Mouse (Mus musculus) neural tube, embryonic 11.5 days (tissue): ENCODE measurements around the gene Aqp1. TPM values are rescaled to one million over a fixed set of nuclear protein-coding genes. Genes with fewer than 3 reads are reported as not detected.

Source experiments
- ATAC-seq: fragments of 200-750 bp; cut with Nextera tagmentation; 2 replicates; pipeline ENCODE4 v1.8.0; 2017; ENCODE audit warnings: moderate number of reproducible peaks, mild to moderate bottlenecking, moderate TSS enrichment, moderate library complexity; ENCODE audit not compliant: insufficient read depth, low FRiP score, low TSS enrichment
- DNase-seq: peaks from one replicate; pipeline ENCODE4 v3.0.0-alpha.2; 2015; ENCODE audit warnings: low spot score
- H3K27ac ChIP-seq: fragments of 300-500 bp; sonication (generic); 2 replicates; pipeline ENCODE4 v1.5.1; 2014; ENCODE audit warnings: low read depth, mild to moderate bottlenecking, low read length
- H3K27me3 ChIP-seq: fragments of 300-500 bp; sonication (generic); 2 replicates; pipeline ENCODE4 v1.6.1; 2014; ENCODE audit warnings: mild to moderate bottlenecking, low read length, mixed read lengths; ENCODE audit not compliant: control insufficient read depth, insufficient read depth
- H3K36me3 ChIP-seq: fragments of 300-500 bp; sonication (generic); 2 replicates; pipeline ENCODE4 v1.6.1; 2014; ENCODE audit warnings: mild to moderate bottlenecking, low read length, moderate library complexity, mixed read lengths; ENCODE audit not compliant: control insufficient read depth, insufficient read depth
- H3K4me1 ChIP-seq: fragments of 300-500 bp; sonication (generic); 2 replicates; pipeline ENCODE4 v1.6.1; 2014; ENCODE audit warnings: low read length, mixed read lengths; ENCODE audit not compliant: control insufficient read depth, insufficient read depth
- H3K4me2 ChIP-seq: fragments of 300-500 bp; sonication (generic); 2 replicates; pipeline ENCODE4 v1.6.1; 2014; ENCODE audit warnings: low read depth, mild to moderate bottlenecking, moderate library complexity
- H3K4me3 ChIP-seq: fragments of 300-500 bp; sonication (generic); 2 replicates; pipeline ENCODE4 v1.5.1; 2014; ENCODE audit warnings: low read depth, low read length
- H3K9ac ChIP-seq: fragments of 300-500 bp; sonication (generic); 2 replicates; pipeline ENCODE4 v1.6.1; 2014; ENCODE audit warnings: mild to moderate bottlenecking, low read length
- H3K9me3 ChIP-seq: fragments of 300-500 bp; sonication (generic); 2 replicates; pipeline ENCODE4 v1.6.1; 2016; ENCODE audit warnings: low read length; ENCODE audit not compliant: control insufficient read depth
- WGBS: fragments of 180-500 bp; shearing (Covaris S2); extraction: QIAGEN DNeasy Blood & Tissue Kit; methylation state at CpG from one replicate; pipeline ENCODE4 v1.1.7; 2014; 5-methylcytosine and 5-hydroxymethylcytosine counted together
- polyA plus RNA-seq: library from polyadenylated mRNA; unstranded; fragments of >200 nt; fragmentation: Nextera tagmentation; extraction: Ambion mirVana; gene quantifications from 2 replicates; pipeline ENCODE4 v1.2.1, GENCODE M21; 2014

The Aqp1 gene
- polyA plus RNA-seq, 1 experiment from 2014 or later, result 0.08 TPM

- 87% methylated on average over 4 of the region's 4 CpGs for WGBS
- H3K36me3 ChIP-seq, result 0 out of 2 replicates have a peak, but pooled peaks cover 2% of the 10 kb centered on the region
Observed at GRCm38 (mm10) chr6:55313893-55314292, 22.3 kb upstream of the Aqp1 start.

DNA sequence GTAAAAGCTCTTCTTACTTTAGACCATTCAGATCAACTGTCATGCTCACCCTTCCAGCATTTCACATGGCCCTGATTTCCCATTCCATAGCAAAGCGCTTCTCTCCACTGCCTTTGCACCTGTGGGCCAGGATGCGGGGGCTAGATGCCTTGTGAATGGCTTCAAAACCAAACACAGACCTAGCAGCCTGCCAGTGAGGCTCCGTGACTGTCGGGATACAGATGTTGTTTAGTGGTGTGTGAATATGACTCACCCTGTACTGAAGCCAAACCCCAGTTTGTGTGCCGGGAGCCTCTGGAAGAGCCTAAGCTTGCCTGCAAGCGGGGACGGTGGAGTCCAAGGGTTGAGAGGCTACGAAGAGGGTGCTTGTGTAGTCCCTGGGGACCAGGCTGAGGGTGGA lies 21.6 kb upstream of the Aqp1 start:
- WGBS, result 87% methylated on average over 8 of the region's 8 CpGs
- H3K27me3 ChIP-seq, result no peaks in the 10 kb centered on the region
- 0 out of 2 replicates have a peak, but pooled peaks cover 2% of the 10 kb centered on the region for H3K36me3 ChIP-seq
- no peak overlapping the region for H3K9ac ChIP-seq
- no peaks in the 10 kb centered on the region for H3K4me1 ChIP-seq
- no peaks in the 10 kb centered on the region for H3K9me3 ChIP-seq
- H3K4me2 ChIP-seq, result no peak overlapping the region
- no peak for ATAC-seq
- DNase-seq, result no peak
- no peak overlapping the region for H3K4me3 ChIP-seq
- H3K27ac ChIP-seq, result no peak overlapping the region

More at GRCm38 (mm10) chr6:55313893-55314292, 22.3 kb upstream of the Aqp1 start:
- Histone ChIP-seq H3K4me1 (no peaks in the 10 kb centered on the region), H3K27me3 (no peaks in the 10 kb centered on the region), H3K4me3 (no peak overlapping the region), H3K9me3 (no peaks in the 10 kb centered on the region), H3K27ac (no peak overlapping the region), H3K9ac (no peak overlapping the region), H3K4me2 (no peak overlapping the region)
- ATAC-seq (no peak), DNase-seq (no peak)

DNA sequence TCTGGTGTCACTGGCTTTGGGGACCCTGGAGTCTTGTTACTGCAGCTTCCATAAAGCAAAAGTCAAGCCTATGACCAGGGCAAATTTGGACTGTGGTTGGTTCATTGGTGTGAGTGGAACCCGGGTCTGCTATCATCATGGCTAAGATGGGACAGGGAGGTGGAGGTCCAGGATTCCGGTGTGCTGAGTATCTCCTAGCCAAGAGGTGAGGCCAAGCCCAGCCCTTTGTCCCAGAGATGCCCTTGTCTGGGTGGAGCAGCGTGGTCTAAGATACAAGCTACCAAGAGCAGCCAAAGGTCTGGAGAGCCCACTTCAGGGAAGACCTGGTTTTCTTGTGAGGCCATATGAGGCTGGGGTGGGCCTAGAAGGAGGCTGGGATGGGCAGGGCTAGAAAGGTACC lies 17.6 kb upstream of the Aqp1 start:
- 0 out of 2 replicates have a peak, but pooled peaks cover 2% of the 10 kb centered on the region for H3K36me3 ChIP-seq
- H3K9me3 ChIP-seq, result no peaks in the 10 kb centered on the region
- no peak overlapping the region for H3K4me2 ChIP-seq
- no peaks in the 10 kb centered on the region for H3K4me1 ChIP-seq
- DNase-seq (no peak), ATAC-seq (no peak)
- no peaks in the 10 kb centered on the region for H3K27me3 ChIP-seq
- no peak overlapping the region for H3K9ac ChIP-seq
- 97% methylated on average over 3 of the region's 3 CpGs for WGBS
- H3K4me3 ChIP-seq, result no peak overlapping the region
- H3K27ac ChIP-seq, result no peak overlapping the region

DNA sequence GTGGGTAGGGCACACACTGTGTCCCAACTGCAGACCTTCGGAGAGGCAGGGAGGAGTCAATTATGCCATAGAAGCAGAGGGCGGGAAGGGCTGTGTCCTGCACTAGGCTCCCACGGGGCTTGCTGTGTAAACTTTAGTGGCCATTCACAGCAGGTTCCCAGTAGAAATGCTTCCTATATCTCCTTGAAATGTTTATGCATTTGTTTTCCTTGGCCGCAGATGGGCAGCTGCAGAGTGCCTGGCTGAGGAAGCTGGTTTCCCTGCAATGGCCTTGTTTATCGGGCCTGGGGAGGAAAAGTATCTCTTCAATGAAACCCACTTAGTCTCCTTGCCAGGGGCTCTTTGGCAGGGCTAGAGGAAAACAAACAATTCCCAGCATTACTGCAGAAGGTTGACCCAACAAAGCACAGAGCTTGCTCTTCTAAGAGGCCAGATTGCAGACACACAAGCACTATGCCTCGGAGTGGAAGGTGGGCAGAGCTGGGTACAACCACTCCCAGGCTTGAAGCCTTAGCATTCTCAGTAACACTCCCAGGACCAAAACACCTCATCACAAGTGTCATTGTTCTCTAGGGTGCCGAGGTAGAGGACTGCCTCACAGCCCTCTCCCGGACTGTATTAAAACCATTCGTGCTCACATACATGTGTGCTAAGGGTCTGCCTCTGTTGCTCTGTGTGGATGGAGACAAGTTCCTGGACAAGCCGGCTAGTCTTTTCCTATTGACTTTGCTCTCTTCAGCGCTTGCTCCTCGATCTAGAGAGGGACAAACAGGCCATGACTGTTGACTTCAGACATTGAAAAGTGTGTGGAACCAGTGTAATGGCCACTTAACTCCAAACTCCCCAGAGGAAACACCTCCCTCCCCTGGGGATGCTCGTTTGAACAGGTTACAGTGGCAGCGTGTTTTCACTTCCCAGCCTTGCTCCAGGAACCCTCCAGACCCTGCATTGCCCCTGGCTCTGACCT lies 16.4 kb upstream of the Aqp1 start:
- no peak for DNase-seq
- Histone ChIP-seq H3K36me3 (0 out of 2 replicates have a peak, but pooled peaks cover 2% of the 10 kb centered on the region), H3K9me3 (no peaks in the 10 kb centered on the region), H3K27me3 (no peaks in the 10 kb centered on the region), H3K27ac (no peak overlapping the region), H3K4me3 (no peak overlapping the region), H3K4me2 (no peak overlapping the region), H3K4me1 (no peaks in the 10 kb centered on the region), H3K9ac (no peak overlapping the region)
- no peak for ATAC-seq
- WGBS, result 67% methylated on average over 14 of the region's 14 CpGs

DNA sequence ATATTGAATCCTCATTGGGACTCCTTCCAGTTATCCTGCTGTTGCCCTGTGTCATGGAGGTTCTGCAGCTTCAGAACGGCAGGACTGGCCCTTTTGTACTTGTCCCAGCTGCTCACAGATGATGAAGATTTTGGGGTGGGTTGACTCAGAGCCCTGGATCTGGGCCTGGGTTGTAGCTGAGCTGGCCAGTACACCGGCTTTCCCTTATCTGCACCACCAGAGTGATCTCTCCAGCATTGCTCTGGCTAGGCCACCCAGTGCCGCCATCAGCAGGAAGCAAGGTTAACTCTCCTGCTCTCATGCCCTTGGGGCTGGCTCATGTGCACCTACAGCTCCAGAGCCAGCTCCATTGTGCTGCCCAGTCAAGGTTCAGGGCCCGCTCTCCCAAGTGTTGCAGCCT lies 15.3 kb upstream of the Aqp1 start:
- H3K4me1 ChIP-seq, result no peaks in the 10 kb centered on the region
- H3K36me3 ChIP-seq, result 0 out of 2 replicates have a peak, but pooled peaks cover 2% of the 10 kb centered on the region
- H3K9ac ChIP-seq, result no peak overlapping the region
- DNase-seq (no peak), ATAC-seq (no peak)
- H3K9me3 ChIP-seq, result no peaks in the 10 kb centered on the region
- no peak overlapping the region for H3K4me3 ChIP-seq
- no peaks in the 10 kb centered on the region for H3K27me3 ChIP-seq
- H3K4me2 ChIP-seq, result no peak overlapping the region
- WGBS, result 89% methylated on average over 4 of the region's 4 CpGs
- no peak overlapping the region for H3K27ac ChIP-seq

DNA sequence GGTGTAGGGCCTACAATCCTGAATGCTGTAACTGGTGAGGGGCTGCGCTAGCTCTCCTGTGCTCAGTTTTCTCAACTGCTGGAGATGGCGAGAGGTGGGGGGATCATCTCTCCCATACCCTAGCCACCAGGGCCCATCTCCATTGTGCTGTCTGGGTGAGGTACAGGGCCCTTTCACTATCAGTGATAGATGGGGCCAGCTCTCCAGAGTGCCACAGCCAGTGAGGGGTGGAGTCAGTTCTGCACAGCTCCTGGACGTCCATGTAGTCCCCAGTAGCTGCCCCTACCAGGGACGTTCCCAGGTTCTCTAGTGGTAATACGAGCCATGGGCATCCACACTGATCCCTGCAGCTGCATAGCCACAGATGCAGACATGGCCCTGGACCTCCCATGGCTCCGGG lies 14.7 kb upstream of the Aqp1 start:
- Histone ChIP-seq H3K36me3 (0 out of 2 replicates have a peak, but pooled peaks cover 2% of the 10 kb centered on the region), H3K4me2 (no peak overlapping the region), H3K9me3 (no peaks in the 10 kb centered on the region), H3K27me3 (no peaks in the 10 kb centered on the region), H3K4me1 (no peaks in the 10 kb centered on the region), H3K4me3 (no peak overlapping the region), H3K9ac (no peak overlapping the region), H3K27ac (no peak overlapping the region)
- 64% methylated on average over 6 of the region's 6 CpGs for WGBS
- ATAC-seq (no peak), DNase-seq (no peak)

- no peak for DNase-seq
- ATAC-seq, result no peak
- H3K4me3 ChIP-seq, result no peak overlapping the region
- no peaks in the 10 kb centered on the region for H3K4me1 ChIP-seq
- no peaks in the 10 kb centered on the region for H3K9me3 ChIP-seq
- 87% methylated on average over 2 of the region's 2 CpGs for WGBS
- no peaks in the 10 kb centered on the region for H3K27me3 ChIP-seq
- no peak overlapping the region for H3K27ac ChIP-seq
- H3K9ac ChIP-seq, result no peak overlapping the region
- no peak overlapping the region for H3K4me2 ChIP-seq
- 0 out of 2 replicates have a peak, but pooled peaks cover 2% of the 10 kb centered on the region for H3K36me3 ChIP-seq
Observed at GRCm38 (mm10) chr6:55322980-55323379, 13.3 kb upstream of the Aqp1 start.

DNA sequence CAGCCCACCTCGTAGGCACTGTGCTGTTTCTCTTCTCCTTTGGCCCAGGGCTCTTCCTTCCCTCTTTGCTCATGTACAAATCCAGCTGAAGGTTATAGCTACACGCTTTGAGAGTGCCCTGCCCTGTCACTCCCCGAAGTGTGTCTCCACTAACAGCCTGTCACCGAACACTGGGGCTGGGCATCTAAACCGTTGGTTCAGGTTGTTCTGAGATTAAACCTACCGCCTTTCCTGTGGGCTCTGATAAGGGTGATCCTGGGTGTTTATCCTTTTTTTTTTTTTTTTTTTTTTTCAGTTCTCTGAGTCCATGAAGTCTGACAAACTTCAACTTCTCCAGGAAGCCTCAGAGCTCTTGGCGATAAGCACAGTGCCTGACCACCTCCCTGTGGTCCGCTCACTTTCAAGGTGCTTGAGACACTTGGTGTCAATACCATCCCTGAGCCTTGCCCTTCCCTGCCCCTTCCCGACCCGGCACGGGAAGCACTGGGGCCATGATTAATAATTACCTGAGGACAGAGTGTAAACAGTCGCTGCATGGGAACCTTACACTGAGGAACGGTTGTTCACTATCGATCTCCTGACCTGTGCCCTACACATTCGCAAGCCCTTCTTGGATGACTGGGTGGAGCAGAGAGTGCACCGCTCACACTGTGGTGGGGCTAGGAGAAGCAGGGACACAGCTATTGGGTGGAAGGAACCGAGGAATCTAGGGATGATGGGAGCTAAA lies 12.2 kb upstream of the Aqp1 start:
- Histone ChIP-seq H3K4me2 (no peak overlapping the region), H3K27me3 (no peaks in the 10 kb centered on the region), H3K27ac (no peak overlapping the region), H3K4me1 (no peaks in the 10 kb centered on the region), H3K4me3 (no peak overlapping the region), H3K36me3 (no peaks in the 10 kb centered on the region), H3K9me3 (no peaks in the 10 kb centered on the region), H3K9ac (no peak overlapping the region)
- DNase-seq (no peak), ATAC-seq (no peak)
- WGBS, result 83% methylated on average over 17 of the region's 17 CpGs
